Mouse (Mus musculus): Measurements from ENCODE around the gene Pgd.
"Not testable (repeated sequence)": the region's sequence is repeated elsewhere in the genome, so short reads cannot be mapped to it uniquely, and the experiment has no call there.

Pgd gene

GRCm38 (mm10) chr4:149131021-149131752 lies 35.4 kb downstream of the Pgd start:
- no peak for DNase-seq

- DNase-seq: no peak
Measured at GRCm38 (mm10) chr4:149128467-149128866, 38.1 kb downstream of the Pgd start.

- no peak for DNase-seq
Measured at GRCm38 (mm10) chr4:149126663-149127062, 39.9 kb downstream of the Pgd start, which contains the start of gene Cort. Cort (minus strand) TSS chr4:149126763.

GRCm38 (mm10) chr4:149126115-149126509 lies 40.5 kb downstream of the Pgd start:
- no peak for DNase-seq

GRCm38 (mm10) chr4:149125341-149126114 lies 41.0 kb downstream of the Pgd start:
- DNase-seq: no peak

GRCm38 (mm10) chr4:149123432-149123831 lies 43.1 kb downstream of the Pgd start:
- no peak for DNase-seq

- not testable (repeated sequence) for DNase-seq
Measured at GRCm38 (mm10) chr4:149119978-149120562, 46.5 kb downstream of the Pgd start.

GRCm38 (mm10) chr4:149103875-149104561 lies 62.6 kb downstream of the Pgd start, which contains the start of gene Dffa:
Dffa (plus strand) TSS chr4:149104146.
- peak; percentile 95 for DNase-seq

- DNase-seq: no peak
Measured at GRCm38 (mm10) chr4:149101456-149101855, 65.1 kb downstream of the Pgd start.

GRCm38 (mm10) chr4:149100449-149100848 lies 66.1 kb downstream of the Pgd start:
- not testable (repeated sequence) for DNase-seq
